Mouse (Mus musculus): ENCODE results near the gene Ttn.

Gene Ttn

GRCm38 (mm10) chr2:76817796-76818195 is 164.6 kb downstream of the Ttn start:
- no peak for DNase-seq

- DNase-seq, result no peak
These were observed 168.1 kb downstream of the Ttn start for GRCm38 (mm10) chr2:76814048-76814817.

- no peak for DNase-seq
These were observed 171.2 kb downstream of the Ttn start for GRCm38 (mm10) chr2:76811160-76811559.

- DNase-seq, result no peak
These were observed 174.0 kb downstream of the Ttn start for GRCm38 (mm10) chr2:76808334-76808733.

- no peak for DNase-seq
These were observed 175.1 kb downstream of the Ttn start for GRCm38 (mm10) chr2:76807284-76807683.

- DNase-seq, result no peak
These were observed 175.5 kb downstream of the Ttn start for GRCm38 (mm10) chr2:76806861-76807260.

- DNase-seq, result no peak
These were observed 176.0 kb downstream of the Ttn start for GRCm38 (mm10) chr2:76806376-76806775.

- DNase-seq, result no peak
These were observed 177.0 kb downstream of the Ttn start for GRCm38 (mm10) chr2:76805191-76805892.

- DNase-seq, result no peak
These were observed 198.2 kb downstream of the Ttn start for GRCm38 (mm10) chr2:76784171-76784570.

- no peak for DNase-seq
These were observed 201.6 kb downstream of the Ttn start for GRCm38 (mm10) chr2:76780792-76781191.

- DNase-seq, result no peak
These were observed 212.5 kb downstream of the Ttn start for GRCm38 (mm10) chr2:76769831-76770230.

- DNase-seq, result no peak
These were observed 215.1 kb downstream of the Ttn start for GRCm38 (mm10) chr2:76767231-76767630.

GRCm38 (mm10) chr2:76764526-76764925 is 217.8 kb downstream of the Ttn start:
- no peak for DNase-seq

GRCm38 (mm10) chr2:76762154-76762553 is 220.2 kb downstream of the Ttn start:
- no peak for DNase-seq

GRCm38 (mm10) chr2:76756461-76756860 is 225.9 kb downstream of the Ttn start:
- no peak for DNase-seq

- no peak for DNase-seq
These were observed 230.4 kb downstream of the Ttn start for GRCm38 (mm10) chr2:76751993-76752392.

- DNase-seq, result no peak
These were observed 232.8 kb downstream of the Ttn start for GRCm38 (mm10) chr2:76749341-76750110.

- DNase-seq, result no peak
These were observed 233.7 kb downstream of the Ttn start for GRCm38 (mm10) chr2:76748696-76749095.

GRCm38 (mm10) chr2:76719650-76720049 is 262.7 kb downstream of the Ttn start:
- DNase-seq, result no peak

- no peak for DNase-seq
These were observed 267.4 kb downstream of the Ttn start for GRCm38 (mm10) chr2:76714984-76715383.

- DNase-seq, result no peak
These were observed 273.8 kb downstream of the Ttn start for GRCm38 (mm10) chr2:76708512-76708911.

GRCm38 (mm10) chr2:76705655-76706054 is 276.7 kb downstream of the Ttn start:
- DNase-seq, result no peak

GRCm38 (mm10) chr2:76702751-76703150 is 279.6 kb downstream of the Ttn start:
- DNase-seq, result no peak

- no peak for DNase-seq
These were observed 280.2 kb downstream of the Ttn start for GRCm38 (mm10) chr2:76702188-76702587.

All from right cerebral cortex, adult 18-20 months (tissue).